In genomic region chr19:45988238-45988637, GRCm38 (mm10) we compare ENCODE assay signal across 16 mouse cellular contexts.
"Had no signal": no experiment of that assay in that cellular context is flagged by ENCODE, and none has a peak within 500 bp of the region (broad histone marks: within the 10 kb centered on the region; RNA-seq: fewer than 3 reads in every experiment).

No protein-coding gene starts in this region.

- H3K9me3 ChIP-seq: liver, embryonic 13.5 days had no signal

- H3K27me3 ChIP-seq: liver, embryonic 13.5 days had no signal

- H3K4me1 ChIP-seq: liver, embryonic 13.5 days had no signal

- H3K27ac ChIP-seq: kidney, postnatal 0 days; left cerebral cortex, adult 2 months; liver, embryonic 13.5 days; stomach, postnatal 0 days had no signal

- H3K36me3 ChIP-seq: liver, embryonic 13.5 days had no signal

- H3K9ac ChIP-seq: liver, embryonic 13.5 days had no signal

- H3K4me3 ChIP-seq: left cerebral cortex, adult 2 months; liver, embryonic 13.5 days had no signal

- DNase-seq: kidney, postnatal 36 days; layer of hippocampus, postnatal 36 days; liver, embryonic 13.5 days; lung, adult 2 months; lung, postnatal 14 days; lung, postnatal 4 days; midbrain, embryonic 14.5 days; right cerebral cortex, postnatal 14 days; right cerebral cortex, postnatal 4 days; thymus, adult 2 months; thymus, postnatal 14 days; thymus, postnatal 4 days had no signal

- H3K4me2 ChIP-seq: liver, embryonic 13.5 days; midbrain, embryonic 11.5 days had no signal
